Mouse (Mus musculus): ENCODE results near the gene Hsd11b1.

- TF ChIP-seq CTCF (IDR thresholded peaks at IDR 0.05; ENCODE audit: extremely low read depth, insufficient read length, insufficient replicate concordance, low read depth, low read length) (no peak), POLR2A (IDR thresholded peaks at IDR 0.05; ENCODE audit: low read depth, low read length) (no peak)
Observed at GRCm38 (mm10) chr1:193220408-193220807, 43.5 kb downstream of the Hsd11b1 start.
